Mouse (Mus musculus) adipocyte (in vitro differentiated cells): Measurements from ENCODE around the gene Prdm16.

Experiments
- DNase-seq: peaks from one replicate; pipeline ENCODE4 v3.0.0-alpha.2; 2016; ENCODE audit warnings: low spot score

The Prdm16 gene

DNA sequence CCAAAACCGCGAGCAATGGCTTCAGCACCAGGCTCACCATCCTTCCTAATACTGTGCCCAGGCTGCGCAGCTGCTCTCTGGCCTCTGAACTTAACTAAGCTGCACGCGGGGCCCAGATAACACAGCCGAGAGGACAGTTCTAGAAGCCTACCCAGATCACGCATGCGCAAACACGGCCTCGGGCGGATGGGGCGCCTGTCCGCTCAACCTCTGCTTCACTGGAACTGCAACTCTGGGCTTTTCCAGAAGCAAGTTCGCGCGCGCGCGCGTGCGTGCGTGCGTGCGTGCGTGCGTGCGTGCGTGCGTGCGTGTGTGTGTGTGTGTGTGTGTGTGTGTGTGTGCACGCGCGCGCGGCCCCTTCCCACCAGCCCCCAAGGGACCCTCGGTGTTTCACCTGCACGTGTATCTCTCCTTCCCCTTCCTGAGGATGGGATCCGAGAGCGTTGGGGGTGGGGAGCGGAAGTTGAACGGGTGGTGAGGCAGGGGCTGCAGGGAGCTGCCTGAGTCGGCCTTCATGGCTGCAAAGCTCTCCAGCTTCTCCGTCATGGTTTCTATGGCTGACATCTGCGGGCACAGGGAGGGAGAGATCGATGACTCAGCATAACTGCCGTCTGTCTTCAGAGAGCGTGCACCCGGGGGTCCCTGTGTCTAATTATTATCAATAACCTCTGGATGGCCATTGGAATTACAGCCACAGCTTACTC, 301.8 kb downstream of the Prdm16 start:
- no peak for DNase-seq

- no peak for DNase-seq
Measured at GRCm38 (mm10) chr4:154333300-154333699, 303.4 kb downstream of the Prdm16 start.

GRCm38 (mm10) chr4:154331271-154331670, 305.4 kb downstream of the Prdm16 start:
- DNase-seq: no peak

GRCm38 (mm10) chr4:154330001-154330400, 306.7 kb downstream of the Prdm16 start:
- no peak for DNase-seq

GRCm38 (mm10) chr4:154328836-154329235, 307.8 kb downstream of the Prdm16 start:
- DNase-seq: peak; percentile 57

- DNase-seq: no peak
Measured at GRCm38 (mm10) chr4:154328431-154328830, 308.2 kb downstream of the Prdm16 start.

- no peak for DNase-seq
Measured at GRCm38 (mm10) chr4:154325410-154325809, 311.3 kb downstream of the Prdm16 start.

DNA sequence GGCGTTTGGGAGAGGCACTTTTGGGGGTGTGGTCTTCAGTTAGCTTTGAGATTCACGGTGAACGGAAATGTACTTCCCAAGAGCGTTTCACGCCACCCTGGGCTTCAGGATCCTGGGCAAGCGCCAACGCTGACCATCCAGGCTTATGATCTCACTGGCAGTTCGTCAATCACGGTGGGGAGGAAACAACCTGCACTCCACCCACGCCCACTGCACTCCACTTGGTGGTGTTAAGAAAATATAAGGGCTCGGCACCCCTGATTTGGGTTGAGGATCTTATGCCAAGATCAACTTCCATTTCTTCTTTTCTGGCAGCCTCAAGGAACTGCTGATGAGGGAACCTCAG, 323.1 kb downstream of the Prdm16 start:
- no peak for DNase-seq

DNA sequence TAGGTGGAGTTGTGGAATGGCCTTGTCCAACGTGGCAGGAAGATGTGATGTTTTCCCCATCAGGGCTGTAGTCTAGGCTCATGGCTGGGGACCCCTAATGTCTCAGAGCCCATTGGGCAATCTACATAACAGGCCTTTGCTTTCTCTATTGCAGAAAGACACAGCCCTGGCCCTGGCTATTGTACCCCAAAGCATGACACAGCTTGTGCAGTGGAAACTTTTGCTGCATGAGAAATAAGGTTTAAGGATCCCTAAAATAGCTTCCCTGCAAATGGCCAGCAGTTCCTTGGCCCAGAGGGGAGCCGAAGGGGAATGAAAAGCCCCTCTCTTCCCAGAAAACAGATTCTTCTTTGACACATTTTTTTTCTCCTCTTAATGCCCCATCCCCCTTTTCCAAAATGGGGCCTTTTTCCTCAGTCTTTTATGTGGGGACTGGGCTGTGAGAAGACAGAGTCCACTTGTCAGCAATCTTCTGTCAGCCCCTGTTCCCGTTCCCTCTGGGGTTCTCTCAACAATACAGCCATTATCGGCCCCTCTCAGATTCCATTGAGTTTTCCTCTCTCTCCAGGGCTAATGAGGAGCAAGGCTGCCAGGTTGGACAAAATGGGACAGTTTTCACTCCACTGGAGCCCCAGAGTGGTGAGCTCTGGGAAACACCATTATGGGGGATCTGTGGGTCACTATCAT, 323.6 kb downstream of the Prdm16 start:
- no peak for DNase-seq

GRCm38 (mm10) chr4:154312143-154312812, 324.4 kb downstream of the Prdm16 start:
- DNase-seq: no peak

DNA sequence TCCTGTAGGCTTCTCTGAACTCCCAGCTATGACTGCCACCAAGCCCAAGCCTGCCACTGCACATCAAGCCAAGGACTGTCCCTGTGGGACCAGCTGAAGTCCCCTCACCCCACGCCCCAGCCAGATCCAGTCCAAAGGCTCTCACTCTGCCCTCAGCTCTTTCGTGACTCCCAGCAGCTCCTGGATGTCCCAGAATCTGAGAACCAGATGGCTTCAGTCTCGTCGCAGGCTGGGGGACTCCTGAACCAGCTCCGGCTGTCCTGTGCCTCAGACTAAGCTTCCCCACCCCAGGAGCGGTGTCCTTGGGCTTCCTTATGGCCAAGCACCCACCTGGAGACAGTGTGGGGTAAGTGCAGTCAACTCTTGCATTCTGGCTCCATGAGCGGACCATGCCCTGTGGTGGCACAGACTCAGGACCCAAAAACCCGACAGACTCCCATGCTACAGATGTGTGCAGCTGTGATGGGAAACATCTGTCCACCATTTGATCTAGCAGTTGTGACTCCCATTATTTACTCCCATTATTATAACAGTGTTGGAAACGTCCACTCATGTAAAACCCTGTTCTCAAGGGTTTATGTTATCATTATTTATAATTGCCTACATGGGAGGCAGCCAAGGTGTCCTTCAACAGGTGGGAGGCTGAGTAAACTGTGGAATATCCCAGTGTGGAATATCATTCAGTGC, 326.0 kb downstream of the Prdm16 start:
- DNase-seq: no peak

- DNase-seq: no peak
Measured at GRCm38 (mm10) chr4:154309131-154309530, 327.5 kb downstream of the Prdm16 start.

GRCm38 (mm10) chr4:154301466-154301881, 335.2 kb downstream of the Prdm16 start, which contains the start of gene Arhgef16:
Arhgef16 (minus strand) TSS chr4:154301676.
- peak; percentile 43 for DNase-seq

GRCm38 (mm10) chr4:154299541-154300271, 337.0 kb downstream of the Prdm16 start:
- DNase-seq: no peak

GRCm38 (mm10) chr4:154297761-154298160, 338.9 kb downstream of the Prdm16 start:
- DNase-seq: no peak

DNA sequence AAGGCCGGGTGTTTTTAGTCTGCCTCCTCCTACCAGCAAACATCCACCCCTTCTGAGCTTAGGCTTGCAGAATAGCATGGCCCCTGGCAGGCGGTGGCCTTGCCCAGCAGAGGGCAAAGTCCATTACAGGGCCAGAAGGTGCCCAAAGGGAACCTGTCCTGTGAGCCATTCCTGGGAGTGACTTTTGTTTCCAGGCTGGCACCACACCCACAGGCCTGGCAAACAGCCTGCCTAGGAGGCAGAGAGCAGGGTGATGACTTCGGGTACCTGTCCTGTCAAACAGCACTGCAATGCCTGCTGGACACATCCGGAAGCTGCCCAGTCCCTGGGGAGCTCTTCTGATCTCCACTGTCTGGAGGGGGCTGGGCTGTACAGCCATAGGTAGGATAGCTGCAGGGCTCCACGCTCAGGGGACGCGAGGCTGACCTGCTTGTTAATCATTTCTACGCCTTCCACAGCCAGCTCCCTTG, 342.4 kb downstream of the Prdm16 start:
- DNase-seq: no peak

GRCm38 (mm10) chr4:154293735-154294201, 342.9 kb downstream of the Prdm16 start:
- DNase-seq: no peak

GRCm38 (mm10) chr4:154283671-154284070, 353.0 kb downstream of the Prdm16 start:
- DNase-seq: no peak

GRCm38 (mm10) chr4:154279481-154279880, 357.2 kb downstream of the Prdm16 start:
- DNase-seq: no peak

- DNase-seq: peak; percentile 21
Measured at GRCm38 (mm10) chr4:154273000-154273399, 363.7 kb downstream of the Prdm16 start.

DNA sequence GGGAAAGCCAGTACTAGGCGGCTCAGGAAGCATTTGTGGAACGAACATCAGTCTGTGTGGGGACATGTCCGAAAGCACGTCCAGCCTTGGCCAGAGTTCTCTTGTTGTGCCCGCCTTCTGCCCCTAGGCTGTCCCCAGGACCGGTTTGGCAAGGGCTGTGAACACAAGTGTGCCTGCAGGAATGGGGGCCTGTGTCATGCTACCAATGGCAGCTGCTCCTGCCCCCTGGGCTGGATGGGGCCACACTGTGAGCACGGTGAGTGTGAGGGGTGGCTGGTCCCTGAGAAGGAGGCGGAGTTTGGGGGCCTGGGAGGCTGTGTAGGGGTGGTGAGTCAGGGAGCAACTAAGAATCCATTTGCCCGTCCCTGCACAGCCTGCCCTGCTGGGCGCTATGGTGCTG, 367.2 kb downstream of the Prdm16 start:
- DNase-seq: no peak

GRCm38 (mm10) chr4:154267511-154267910, 369.2 kb downstream of the Prdm16 start:
- no peak for DNase-seq
